Mouse (Mus musculus) myocyte (in vitro differentiated cells): Measurements from ENCODE around the gene Lrcol1.

Experiments used
- MYOD1 ChIP-seq, 3 experiments: IDR thresholded peaks; one replicate each; pipeline ENCODE4 v1.6.1; 2011; ENCODE audit warnings: control low read depth in 2 of 3, low read depth in 2 of 3, mild to moderate bottlenecking in 2 of 3, moderate library complexity in 1 of 3; ENCODE audit not compliant: insufficient read length in 2 of 3, control insufficient read depth in 1 of 3
- POLR2AphosphoS2 ChIP-seq: IDR thresholded peaks from one replicate; pipeline ENCODE4 v1.6.1; 2011; ENCODE audit warnings: low read depth, control low read depth; ENCODE audit not compliant: insufficient read length
- TCF3 ChIP-seq: IDR thresholded peaks from one replicate; pipeline ENCODE4 v1.6.1; 2011; ENCODE audit warnings: low read depth, control low read depth; ENCODE audit not compliant: insufficient read length
- USF1 ChIP-seq: IDR thresholded peaks from one replicate; pipeline ENCODE4 v1.6.1; 2011; ENCODE audit warnings: low read depth, mild to moderate bottlenecking, control low read depth, moderate library complexity

DNA sequence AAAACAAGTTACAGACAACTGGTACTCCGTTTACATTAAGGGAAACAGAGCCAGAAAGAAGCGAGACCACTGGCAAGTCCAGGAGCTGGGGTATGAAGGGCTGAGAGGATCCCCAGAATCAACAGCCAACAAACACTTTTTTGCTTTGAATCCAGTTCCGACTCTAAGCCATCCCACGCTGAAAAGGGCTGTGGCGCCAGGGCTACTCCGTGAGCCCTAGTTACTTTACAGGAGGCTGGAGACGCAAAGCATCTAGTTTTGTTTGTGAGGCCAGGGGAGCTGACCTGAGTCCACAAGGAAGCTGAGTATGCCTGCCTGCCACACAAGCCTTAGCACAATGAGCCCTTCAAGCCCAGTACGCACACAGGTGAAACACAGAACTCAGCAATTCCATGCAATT lies 42.8 kb downstream of the Lrcol1 start:
- no peak for TF ChIP-seq POLR2AphosphoS2
- TF ChIP-seq MYOD1 (IDR thresholded peaks at IDR 0.05; ENCODE audit: control insufficient read depth in 1 of 3, insufficient read length in 2 of 3, low read depth in 2 of 3), result no peak
- no peak for TF ChIP-seq TCF3
- no peak for TF ChIP-seq USF1
